Mouse (Mus musculus) limb, embryonic 11.5 days (tissue): ENCODE data around the gene Nr2e1. TPM values are rescaled to one million over a fixed set of nuclear protein-coding genes. Genes with fewer than 3 reads are reported as not detected.
A peak's percentile ranks its signal among the peaks of the same experiment; 100 is the strongest.

Experiments used
- ATAC-seq: fragments of 200-750 bp; cut with Nextera tagmentation; 2 replicates; pipeline ENCODE4 v1.8.0; 2017; ENCODE audit warnings: low read depth; ENCODE audit not compliant: insufficient number of reproducible peaks, low FRiP score, low TSS enrichment
- DNase-seq: peaks from one replicate; pipeline ENCODE4 v3.0.0-alpha.2; 2015; ENCODE audit warnings: low spot score
- H3K27ac ChIP-seq: fragments of 300-500 bp; sonication (generic); replicated peaks from 2 replicates; pipeline ENCODE4 v1.5.1; 2014; ENCODE audit warnings: low read depth, mild to moderate bottlenecking, low read length
- H3K27me3 ChIP-seq: fragments of 300-500 bp; sonication (generic); 2 replicates; pipeline ENCODE4 v1.6.1; 2014; ENCODE audit warnings: mild to moderate bottlenecking, low read length, mixed read lengths; ENCODE audit not compliant: control insufficient read depth, insufficient read depth
- H3K36me3 ChIP-seq: fragments of 300-500 bp; sonication (generic); 2 replicates; pipeline ENCODE4 v1.6.1; 2014; ENCODE audit warnings: mild to moderate bottlenecking, low read length, moderate library complexity, mixed read lengths; ENCODE audit not compliant: control insufficient read depth, insufficient read depth
- H3K4me1 ChIP-seq: fragments of 300-500 bp; sonication (generic); 2 replicates; pipeline ENCODE4 v1.6.1; 2014; ENCODE audit warnings: low read length, mixed read lengths; ENCODE audit not compliant: control insufficient read depth, insufficient read depth
- H3K4me2 ChIP-seq: fragments of 300-500 bp; sonication (generic); 2 replicates; pipeline ENCODE4 v1.6.1; 2014; ENCODE audit warnings: low read depth, mild to moderate bottlenecking, moderate library complexity; ENCODE audit not compliant: severe bottlenecking
- H3K4me3 ChIP-seq: fragments of 300-500 bp; sonication (generic); 2 replicates; pipeline ENCODE4 v1.5.1; 2014; ENCODE audit warnings: low read depth, low read length
- H3K9ac ChIP-seq: fragments of 300-500 bp; sonication (generic); 2 replicates; pipeline ENCODE4 v1.6.1; 2014; ENCODE audit warnings: mild to moderate bottlenecking, low read length
- H3K9me3 ChIP-seq: fragments of 300-500 bp; sonication (generic); 2 replicates; pipeline ENCODE4 v1.6.1; 2016; ENCODE audit warnings: low read length; ENCODE audit not compliant: control insufficient read depth
- WGBS: fragments of 180-500 bp; shearing (Covaris S2); extraction: QIAGEN DNeasy Blood & Tissue Kit; methylation state at CpG from one replicate; pipeline ENCODE4 v1.1.7; 2014; 5-methylcytosine and 5-hydroxymethylcytosine counted together
- polyA plus RNA-seq: library from polyadenylated mRNA; unstranded; fragments of >200 nt; fragmentation: Nextera tagmentation; extraction: Ambion mirVana; gene quantifications from 2 replicates; pipeline ENCODE4 v1.2.1, GENCODE M21; 2014

The Nr2e1 gene
- not detected in 2 replicates for polyA plus RNA-seq

GRCm38 (mm10) chr10:42583157-42583872 is at the start of gene Nr2e1, which contains the start of gene Ostm1:
TSS of gene Nr2e1 (minus strand) at chr10:42583632.
TSS of gene Ostm1 (plus strand) at chr10:42583822.
- no peak within 1 kb of the TSS for H3K27ac ChIP-seq
- no peaks in the 10 kb centered on the region; the same call in 1 of the 2 replicates for H3K9me3 ChIP-seq
- H3K36me3 ChIP-seq: no peaks in the 10 kb centered on the region
- no peak for ATAC-seq
- no peak for DNase-seq
- 0 out of 2 replicates have a peak within 1 kb of the TSS, but pooled peaks have one; percentile 5 for H3K4me3 ChIP-seq
- peaks cover 19% of the 10 kb centered on the region for H3K4me1 ChIP-seq
- peaks cover 93% of the 10 kb centered on the region for H3K27me3 ChIP-seq
- under 1% methylated on average over 43 of the region's 43 CpGs for WGBS
- no peak within 1 kb of the TSS for H3K9ac ChIP-seq
- no peak within 1 kb of the TSS; the same call in 1 of the 2 replicates for H3K4me2 ChIP-seq

DNA sequence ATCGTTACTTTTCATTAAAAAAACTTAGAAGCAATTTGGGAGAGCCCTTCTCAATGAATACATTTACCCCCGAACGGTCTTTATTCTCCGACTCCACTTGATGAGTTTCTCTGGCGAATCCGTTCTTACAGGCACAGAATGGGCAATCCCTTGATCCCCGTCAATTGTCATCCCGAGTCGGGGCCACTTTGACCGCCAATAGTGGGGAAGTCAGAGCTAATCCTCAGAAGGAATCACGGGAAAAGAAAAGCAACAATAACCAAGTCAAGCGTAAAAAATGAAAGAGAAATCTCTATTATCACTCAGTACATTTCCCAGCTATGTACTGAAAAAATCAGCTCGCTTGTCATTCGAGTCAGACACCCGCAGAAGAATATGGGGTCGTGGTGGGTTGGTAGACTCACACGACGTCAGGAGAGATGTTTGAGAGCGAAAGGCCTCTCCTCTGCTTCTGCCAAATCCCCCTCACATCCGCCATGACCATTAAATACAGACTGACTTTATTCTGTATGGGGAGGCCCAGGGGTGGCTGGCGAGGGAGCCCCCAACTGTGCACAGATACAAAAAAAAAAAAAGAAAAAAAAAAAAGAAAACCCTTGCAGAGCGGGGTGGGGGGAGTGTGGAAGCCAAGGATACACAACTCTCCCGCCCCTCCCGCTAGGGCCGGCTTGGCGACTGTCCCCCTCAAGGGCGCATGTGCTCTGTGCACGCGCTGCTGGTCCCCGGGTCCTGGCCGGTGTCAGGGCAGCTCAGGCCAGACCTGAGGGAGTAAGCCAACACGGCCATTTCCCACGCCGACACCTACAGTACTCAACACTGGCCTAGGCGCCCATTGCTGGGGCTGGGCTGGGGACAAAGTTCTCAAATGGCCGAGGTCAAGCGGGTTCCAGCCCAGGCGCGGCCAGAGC is 49.3 kb upstream of the Nr2e1 start:
- ATAC-seq (no peak), DNase-seq (peak; percentile 55)
- H3K4me1 ChIP-seq: peaks cover 4% of the 10 kb centered on the region; the same call in 1 of the 2 replicates
- under 1% methylated on average over 39 of the region's 39 CpGs for WGBS
- no peaks in the 10 kb centered on the region for H3K9me3 ChIP-seq
- H3K27me3 ChIP-seq: peaks cover 97% of the 10 kb centered on the region
- H3K27ac ChIP-seq: no peak overlapping the region
- peak overlapping the region; percentile 14; the same call in 1 of the 2 replicates for H3K4me3 ChIP-seq
- no peak overlapping the region for H3K9ac ChIP-seq
- peak overlapping the region; percentile 10; the same call in 1 of the 2 replicates for H3K4me2 ChIP-seq
- no peaks in the 10 kb centered on the region for H3K36me3 ChIP-seq

- H3K27ac ChIP-seq: no peak overlapping the region
- DNase-seq: peak; percentile 61
- H3K36me3 ChIP-seq: no peaks in the 10 kb centered on the region
- no peak overlapping the region for H3K4me2 ChIP-seq
- peaks cover 4% of the 10 kb centered on the region; the same call in 1 of the 2 replicates for H3K4me1 ChIP-seq
- WGBS: under 1% methylated on average over 42 of the region's 42 CpGs
- H3K9me3 ChIP-seq: no peaks in the 10 kb centered on the region
- no peak overlapping the region for H3K4me3 ChIP-seq
- no peak for ATAC-seq
- H3K27me3 ChIP-seq: peaks cover 95% of the 10 kb centered on the region
- H3K9ac ChIP-seq: no peak overlapping the region
Observed at GRCm38 (mm10) chr10:42631754-42632452, 48.5 kb upstream of the Nr2e1 start.

- WGBS: 0% methylated on average over 19 of the region's 19 CpGs
- Histone ChIP-seq H3K9ac (no peak overlapping the region), H3K27me3 (peaks cover 85% of the 10 kb centered on the region), H3K4me1 (peaks cover 4% of the 10 kb centered on the region; the same call in 1 of the 2 replicates), H3K4me2 (no peak overlapping the region), H3K9me3 (no peaks in the 10 kb centered on the region), H3K27ac (no peak overlapping the region), H3K36me3 (no peaks in the 10 kb centered on the region), H3K4me3 (no peak overlapping the region)
- ATAC-seq: no peak
- peak; percentile 55 for DNase-seq
Observed at GRCm38 (mm10) chr10:42630596-42631355, 47.3 kb upstream of the Nr2e1 start.

- ATAC-seq (no peak), DNase-seq (no peak)
- no peak overlapping the region for H3K27ac ChIP-seq
- 89% methylated on average over 2 of the region's 2 CpGs for WGBS
- no peak overlapping the region for H3K4me3 ChIP-seq
- H3K36me3 ChIP-seq: no peaks in the 10 kb centered on the region
- no peaks in the 10 kb centered on the region for H3K9me3 ChIP-seq
- H3K4me1 ChIP-seq: no peaks in the 10 kb centered on the region
- no peak overlapping the region for H3K4me2 ChIP-seq
- no peak overlapping the region for H3K9ac ChIP-seq
- peaks cover 36% of the 10 kb centered on the region for H3K27me3 ChIP-seq
Observed at GRCm38 (mm10) chr10:42625907-42626306, 42.5 kb upstream of the Nr2e1 start.

- Histone ChIP-seq H3K27me3 (peaks cover 47% of the 10 kb centered on the region), H3K36me3 (no peaks in the 10 kb centered on the region), H3K27ac (no peak overlapping the region), H3K9ac (no peak overlapping the region), H3K9me3 (no peaks in the 10 kb centered on the region), H3K4me3 (no peak overlapping the region), H3K4me2 (no peak overlapping the region), H3K4me1 (no peaks in the 10 kb centered on the region)
- ATAC-seq: no peak
- WGBS: 56% methylated on average over 2 of the region's 2 CpGs
- no peak for DNase-seq
Observed at GRCm38 (mm10) chr10:42618291-42618690, 34.9 kb upstream of the Nr2e1 start.

DNA sequence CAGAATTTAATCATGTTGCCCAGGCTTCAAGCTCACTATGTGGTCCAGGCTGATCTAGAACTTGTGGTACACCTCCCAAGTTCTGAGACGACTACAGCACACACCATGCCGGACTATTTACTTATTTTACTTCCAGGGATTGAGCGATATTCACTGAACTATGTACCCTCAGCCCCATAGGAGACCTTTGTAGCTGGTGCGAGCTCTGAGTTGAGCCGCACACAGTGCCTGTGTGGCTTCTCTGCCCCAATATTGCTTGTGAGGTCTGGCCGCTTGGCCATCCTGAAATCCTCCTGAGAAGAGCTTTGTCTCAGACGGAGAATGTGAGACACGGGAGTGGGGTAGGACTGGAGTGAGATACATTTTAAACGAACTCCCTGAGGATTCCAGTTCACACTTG is 31.3 kb upstream of the Nr2e1 start:
- no peaks in the 10 kb centered on the region for H3K36me3 ChIP-seq
- ATAC-seq (no peak), DNase-seq (no peak)
- no peaks in the 10 kb centered on the region for H3K4me1 ChIP-seq
- H3K27ac ChIP-seq: no peak overlapping the region
- WGBS: 5% methylated on average over 9 of the region's 9 CpGs
- no peak overlapping the region for H3K4me2 ChIP-seq
- H3K4me3 ChIP-seq: no peak overlapping the region
- no peak overlapping the region for H3K9ac ChIP-seq
- H3K9me3 ChIP-seq: no peaks in the 10 kb centered on the region
- H3K27me3 ChIP-seq: peaks cover 75% of the 10 kb centered on the region
